Mouse (Mus musculus) heart, adult 2 months (tissue): ENCODE data around the gene Wwox.

Experiments used
- CTCF ChIP-seq: fragments of 200-600 bp; IDR thresholded peaks from 2 replicates; pipeline ENCODE4 v1.8.1; 2022; ENCODE audit warnings: antibody characterized with exemption, mild to moderate bottlenecking, moderate library complexity
- EP300 ChIP-seq: fragments of 200-500 bp; IDR thresholded peaks from 2 replicates; pipeline ENCODE4 v1.6.1; 2011; ENCODE audit warnings: low read depth, low read length, control low read depth; ENCODE audit not compliant: insufficient read depth
- POLR2A ChIP-seq: fragments of 200-500 bp; IDR thresholded peaks from 2 replicates; pipeline ENCODE4 v1.6.1; 2011; ENCODE audit warnings: mild to moderate bottlenecking, low read depth, low read length, control low read depth; ENCODE audit not compliant: insufficient read depth

DNA sequence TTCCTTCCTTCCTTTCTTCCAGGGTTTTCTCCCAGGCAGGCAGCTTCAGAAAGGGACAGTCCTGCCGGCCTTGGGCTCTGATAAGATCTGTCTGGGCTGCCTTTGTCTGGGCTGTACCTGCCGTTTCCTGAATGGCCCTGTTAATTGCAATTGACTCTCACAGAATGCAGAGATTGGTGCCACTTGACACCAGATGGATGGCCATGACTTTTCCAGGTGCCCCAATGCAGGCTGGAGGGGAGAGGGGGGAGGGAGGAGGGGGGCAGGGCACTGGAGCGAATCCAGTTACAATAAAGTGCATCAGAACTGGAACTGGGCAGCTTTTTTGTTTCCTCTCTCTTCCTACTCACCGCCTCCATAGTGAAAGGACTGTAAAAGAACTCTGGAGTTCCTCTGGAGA, 443.0 kb downstream of the Wwox start:
- TF ChIP-seq POLR2A (no peak), EP300 (no peak), CTCF (no peak)
